Mouse (Mus musculus) C2C12 (cell line): ENCODE data around the gene Mamdc4. TPM values are rescaled to one million over a fixed set of nuclear protein-coding genes. Genes with fewer than 3 reads are reported as not detected.

Experiments used
- H3K27me3 ChIP-seq: one replicate; pipeline ENCODE4 v1.6.1; 2011; ENCODE audit not compliant: control insufficient read depth, insufficient read depth, insufficient read length
- H3K36me3 ChIP-seq: one replicate; pipeline ENCODE4 v1.6.1; 2011; ENCODE audit not compliant: control insufficient read depth, insufficient read depth
- H3K4me3 ChIP-seq: one replicate; pipeline ENCODE4 v1.5.1; 2011; ENCODE audit warnings: mild to moderate bottlenecking, control low read depth; ENCODE audit not compliant: poor library complexity, insufficient read depth, severe bottlenecking
- H3K79me2 ChIP-seq: one replicate; pipeline ENCODE4 v1.6.1; 2011; ENCODE audit not compliant: control insufficient read depth, insufficient read depth
- H3K79me3 ChIP-seq: one replicate; pipeline ENCODE4 v1.6.1; 2011; ENCODE audit warnings: low read depth, control low read depth
- H3ac ChIP-seq: one replicate; pipeline ENCODE3; 2011; ENCODE audit warnings: low read depth; ENCODE audit not compliant: control insufficient read depth, insufficient read length
- CEBPB ChIP-seq: IDR thresholded peaks from one replicate; pipeline ENCODE4 v1.6.1; 2011; ENCODE audit warnings: low read depth, mild to moderate bottlenecking, control low read depth, moderate library complexity
- CTCF ChIP-seq: IDR thresholded peaks from one replicate; pipeline ENCODE4 v1.5.1; 2011; ENCODE audit not compliant: control insufficient read depth, insufficient read depth, insufficient read length
- FOSL1 ChIP-seq: IDR thresholded peaks from one replicate; pipeline ENCODE4 v1.8.0; 2011; ENCODE audit warnings: mild to moderate bottlenecking, low read length; ENCODE audit not compliant: poor library complexity, insufficient read depth, severe bottlenecking
- MAX ChIP-seq: IDR thresholded peaks from one replicate; pipeline ENCODE4 v1.6.1; 2011; ENCODE audit warnings: mild to moderate bottlenecking, control low read depth
- MYOD1 ChIP-seq: IDR thresholded peaks from one replicate; pipeline ENCODE4 v1.6.1; 2011; ENCODE audit warnings: low read depth; ENCODE audit not compliant: control insufficient read depth, insufficient read length
- MYOG ChIP-seq: IDR thresholded peaks from one replicate; pipeline ENCODE4 v1.6.1; 2011; ENCODE audit not compliant: control insufficient read depth, insufficient read length; ENCODE audit errors: extremely low read depth
- USF1 ChIP-seq: IDR thresholded peaks from one replicate; pipeline ENCODE4 v1.6.1; 2011; ENCODE audit warnings: low read depth, mild to moderate bottlenecking, control low read depth, moderate library complexity
- polyA plus RNA-seq: library from polyadenylated mRNA; unstranded; fragments of >200 nt; fragmentation: generic; extraction: Trizol; gene quantifications from one replicate; pipeline ENCODE4 v1.2.1, GENCODE M21; 2012; ENCODE audit warnings: missing spikeins

Gene Mamdc4
- polyA plus RNA-seq, 1 experiment, result 5.7 TPM

GRCm38 (mm10) chr2:25584152-25584551, 9.5 kb upstream of the Mamdc4 start:
- no peaks in the 10 kb centered on the region for H3K79me3 ChIP-seq
- no peak for TF ChIP-seq MYOD1
- TF ChIP-seq MYOG, result no peak
- TF ChIP-seq FOSL1, result no peak
- TF ChIP-seq CEBPB, result no peak
- TF ChIP-seq MAX, result no peak
- TF ChIP-seq USF1, result no peak
- no peak for TF ChIP-seq CTCF
- no peak overlapping the region for H3K4me3 ChIP-seq
- no peaks in the 10 kb centered on the region for H3K79me2 ChIP-seq
- H3K36me3 ChIP-seq, result peaks cover 52% of the 10 kb centered on the region
- H3ac ChIP-seq, result no peak overlapping the region
- no peaks in the 10 kb centered on the region for H3K27me3 ChIP-seq

- H3K36me3 ChIP-seq, result peaks cover 48% of the 10 kb centered on the region
- no peak for TF ChIP-seq USF1
- no peak for TF ChIP-seq MYOG
- no peak for TF ChIP-seq CTCF
- no peak for TF ChIP-seq MAX
- TF ChIP-seq MYOD1, result no peak
- no peak for TF ChIP-seq CEBPB
- no peak for TF ChIP-seq FOSL1
- no peaks in the 10 kb centered on the region for H3K79me3 ChIP-seq
- H3ac ChIP-seq, result no peak overlapping the region
- no peak overlapping the region for H3K4me3 ChIP-seq
- H3K27me3 ChIP-seq, result no peaks in the 10 kb centered on the region
- H3K79me2 ChIP-seq, result no peaks in the 10 kb centered on the region
Measured at GRCm38 (mm10) chr2:25583571-25583970, 8.9 kb upstream of the Mamdc4 start.

- Histone ChIP-seq H3K79me2 (no peaks in the 10 kb centered on the region), H3K27me3 (no peaks in the 10 kb centered on the region), H3K36me3 (peaks cover 43% of the 10 kb centered on the region), H3K79me3 (no peaks in the 10 kb centered on the region), H3K4me3 (no peak overlapping the region), H3ac (no peak overlapping the region)
- no peak for TF ChIP-seq MYOG
- TF ChIP-seq MAX, result no peak
- TF ChIP-seq USF1, result no peak
- no peak for TF ChIP-seq CTCF
- TF ChIP-seq CEBPB, result no peak
Measured at GRCm38 (mm10) chr2:25583120-25583481, 8.5 kb upstream of the Mamdc4 start.

DNA sequence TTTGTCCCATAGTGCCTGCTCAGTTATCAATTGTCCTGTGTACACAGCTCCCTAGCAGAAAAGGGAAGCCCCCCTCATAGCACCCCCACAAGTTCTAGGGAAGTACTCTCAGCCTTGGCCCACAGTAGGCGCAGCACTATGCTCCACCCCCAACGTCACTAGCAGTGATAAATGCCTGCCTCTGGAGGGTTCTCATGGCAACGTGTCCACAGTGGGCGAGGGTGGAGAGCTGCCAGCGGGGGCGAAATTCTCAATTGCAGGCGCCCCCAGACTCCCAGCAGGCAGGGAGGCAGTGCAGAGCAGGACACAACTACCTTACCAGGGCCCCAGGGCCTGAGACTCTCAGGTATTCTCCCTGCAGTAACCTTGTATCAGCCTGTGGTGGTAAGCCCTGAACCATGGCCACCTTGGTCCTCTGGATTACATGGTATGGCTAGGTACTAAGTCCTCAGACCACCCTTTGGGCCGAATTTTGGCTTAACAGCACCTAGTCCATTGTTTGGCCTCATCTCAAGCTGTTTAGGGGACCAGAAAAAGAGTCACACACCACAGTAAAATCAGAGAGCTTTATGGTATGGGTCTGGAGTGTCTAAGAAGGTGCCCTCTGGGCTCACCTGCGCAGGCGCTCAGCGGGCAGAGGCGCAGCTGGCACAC, 7.9 kb upstream of the Mamdc4 start:
- peaks cover 38% of the 10 kb centered on the region for H3K36me3 ChIP-seq
- H3ac ChIP-seq, result no peak overlapping the region
- no peak overlapping the region for H3K4me3 ChIP-seq
- no peaks in the 10 kb centered on the region for H3K79me3 ChIP-seq
- no peaks in the 10 kb centered on the region for H3K27me3 ChIP-seq
- no peaks in the 10 kb centered on the region for H3K79me2 ChIP-seq
- TF ChIP-seq MAX (no peak), CTCF (no peak), CEBPB (no peak), USF1 (no peak), MYOD1 (no peak), MYOG (no peak), FOSL1 (no peak)

DNA sequence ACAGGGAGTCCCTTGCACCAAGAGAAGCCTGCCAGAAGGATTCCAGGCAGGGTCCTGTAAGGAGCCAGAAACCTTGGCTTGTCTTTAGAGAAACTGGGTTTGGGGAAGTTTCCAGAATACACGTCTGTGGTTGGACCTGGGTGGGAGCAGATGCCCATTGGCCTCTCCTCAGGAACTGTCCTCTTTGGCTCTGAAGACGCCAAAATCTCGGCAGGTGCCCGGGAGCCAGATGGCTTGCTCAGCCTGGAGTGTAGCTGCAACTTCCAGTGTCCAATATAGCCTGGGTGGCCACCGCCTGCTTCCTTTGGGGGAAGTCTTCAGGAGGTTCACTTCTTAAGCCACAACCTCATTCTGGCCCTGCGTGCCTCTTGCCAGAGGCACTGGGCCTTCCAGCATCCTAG, 7.3 kb upstream of the Mamdc4 start:
- TF ChIP-seq CEBPB, result no peak
- no peak for TF ChIP-seq MYOG
- TF ChIP-seq FOSL1, result no peak
- TF ChIP-seq MYOD1, result no peak
- no peak for TF ChIP-seq MAX
- no peak for TF ChIP-seq CTCF
- peaks cover 35% of the 10 kb centered on the region for H3K36me3 ChIP-seq
- no peaks in the 10 kb centered on the region for H3K79me3 ChIP-seq
- H3K27me3 ChIP-seq, result no peaks in the 10 kb centered on the region
- H3K79me2 ChIP-seq, result no peaks in the 10 kb centered on the region
- H3K4me3 ChIP-seq, result no peak overlapping the region
- H3ac ChIP-seq, result no peak overlapping the region
